Mouse (Mus musculus) neural tube, embryonic 14.5 days (tissue): ENCODE data around the gene Ebi3. TPM values are rescaled to one million over a fixed set of nuclear protein-coding genes. Genes with fewer than 3 reads are reported as not detected.

Experiments used
- ATAC-seq: fragments of 200-750 bp; cut with Nextera tagmentation; 2 replicates; pipeline ENCODE4 v1.8.0; 2017; ENCODE audit warnings: low read depth, mild to moderate bottlenecking, moderate TSS enrichment, moderate library complexity
- H3K27ac ChIP-seq: fragments of 300-500 bp; sonication (generic); 2 replicates; pipeline ENCODE4 v1.5.1; 2014; ENCODE audit warnings: low read depth, mild to moderate bottlenecking, control low read depth, low read length, moderate library complexity, mixed read lengths
- H3K27me3 ChIP-seq: fragments of 300-500 bp; sonication (generic); 2 replicates; pipeline ENCODE4 v1.6.1; 2014; ENCODE audit warnings: low read length; ENCODE audit not compliant: control insufficient read depth, insufficient read depth
- H3K36me3 ChIP-seq: fragments of 300-500 bp; sonication (generic); 2 replicates; pipeline ENCODE4 v1.6.1; 2014; ENCODE audit warnings: low read length, mixed read lengths; ENCODE audit not compliant: control insufficient read depth, insufficient read depth
- H3K4me1 ChIP-seq: fragments of 300-500 bp; sonication (generic); 2 replicates; pipeline ENCODE4 v1.6.1; 2014; ENCODE audit warnings: low read length; ENCODE audit not compliant: control insufficient read depth, insufficient read depth
- H3K4me2 ChIP-seq: fragments of 300-500 bp; sonication (generic); 2 replicates; pipeline ENCODE4 v1.6.1; 2014; ENCODE audit warnings: mild to moderate bottlenecking, low read depth, low read length, control low read depth
- H3K4me3 ChIP-seq: fragments of 300-500 bp; sonication (generic); 2 replicates; pipeline ENCODE4 v1.5.1; 2014; ENCODE audit warnings: low read depth, low read length, control low read depth, mixed read lengths
- H3K9ac ChIP-seq: fragments of 300-500 bp; sonication (generic); replicated peaks from 2 replicates; pipeline ENCODE4 v1.6.1; 2014; ENCODE audit warnings: low read depth, mild to moderate bottlenecking, control low read depth, low read length, mixed read lengths
- H3K9me3 ChIP-seq: fragments of 300-500 bp; sonication (generic); 2 replicates; pipeline ENCODE4 v1.6.1; 2016; ENCODE audit warnings: low read length; ENCODE audit not compliant: control insufficient read depth
- WGBS: fragments of 180-500 bp; shearing (Covaris S2); extraction: QIAGEN DNeasy Blood & Tissue Kit; methylation state at CpG from one replicate; pipeline ENCODE4 v1.1.7; 2014; 5-methylcytosine and 5-hydroxymethylcytosine counted together
- polyA plus RNA-seq: library from polyadenylated mRNA; unstranded; fragments of >200 nt; fragmentation: Nextera tagmentation; extraction: Ambion mirVana; gene quantifications from 2 replicates; pipeline ENCODE4 v1.2.1, GENCODE M21; 2014

Ebi3 gene
- polyA plus RNA-seq, 1 experiment from 2014 or later = 6.7 TPM

DNA sequence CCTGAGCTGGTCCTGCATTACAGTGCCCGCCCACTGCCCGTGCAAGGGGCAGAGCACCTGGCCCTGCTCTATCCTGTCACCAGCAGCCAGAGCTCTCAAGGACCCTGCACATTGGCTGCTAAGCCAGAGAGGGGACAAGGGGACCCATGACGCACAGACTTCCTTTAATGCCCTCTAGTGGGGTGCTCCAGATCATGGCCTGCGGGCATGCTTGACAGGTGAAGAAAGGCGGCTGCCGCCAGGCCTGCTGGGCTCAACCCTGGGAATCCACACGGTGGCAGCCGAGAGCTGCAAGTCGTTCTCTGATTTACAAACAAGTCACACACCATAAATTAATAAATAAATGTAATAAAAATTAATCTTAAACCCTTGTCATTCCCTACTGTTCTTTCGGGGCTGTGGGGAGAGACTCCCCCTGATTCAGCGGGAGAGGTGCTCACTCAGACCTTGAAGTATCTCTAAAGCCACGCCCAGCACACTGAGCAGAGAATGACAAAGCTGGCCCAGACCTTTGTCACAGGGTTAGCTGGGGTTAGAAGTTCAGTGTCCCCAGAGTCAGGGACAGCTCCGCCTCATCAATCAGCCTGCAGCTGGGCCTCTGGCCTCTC is 23.9 kb downstream of the Ebi3 start:
- Histone ChIP-seq H3K27ac (0 out of 2 replicates have a peak overlapping the region, but pooled peaks have one; percentile 34), H3K36me3 (peaks cover 13% of the 10 kb centered on the region), H3K9me3 (no peaks in the 10 kb centered on the region), H3K4me3 (no peak overlapping the region), H3K4me1 (peaks cover 9% of the 10 kb centered on the region; the same call in 1 of the 2 replicates), H3K9ac (no peak overlapping the region), H3K27me3 (no peaks in the 10 kb centered on the region), H3K4me2 (no peak overlapping the region; the same call in 1 of the 2 replicates)
- 14% methylated on average over 13 of the region's 13 CpGs for WGBS
- peak; percentile 74 for ATAC-seq

GRCm38 (mm10) chr17:55977301-55977700 is 24.9 kb downstream of the Ebi3 start:
- no peak overlapping the region for H3K4me2 ChIP-seq
- no peak overlapping the region for H3K9ac ChIP-seq
- WGBS = 53% methylated on average over 3 of the region's 3 CpGs
- ATAC-seq = no peak
- H3K4me1 ChIP-seq = 0 out of 2 replicates have a peak, but pooled peaks cover 4% of the 10 kb centered on the region
- no peaks in the 10 kb centered on the region for H3K9me3 ChIP-seq
- H3K36me3 ChIP-seq = peaks cover 13% of the 10 kb centered on the region
- H3K27ac ChIP-seq = no peak overlapping the region
- no peak overlapping the region for H3K4me3 ChIP-seq
- no peaks in the 10 kb centered on the region for H3K27me3 ChIP-seq

DNA sequence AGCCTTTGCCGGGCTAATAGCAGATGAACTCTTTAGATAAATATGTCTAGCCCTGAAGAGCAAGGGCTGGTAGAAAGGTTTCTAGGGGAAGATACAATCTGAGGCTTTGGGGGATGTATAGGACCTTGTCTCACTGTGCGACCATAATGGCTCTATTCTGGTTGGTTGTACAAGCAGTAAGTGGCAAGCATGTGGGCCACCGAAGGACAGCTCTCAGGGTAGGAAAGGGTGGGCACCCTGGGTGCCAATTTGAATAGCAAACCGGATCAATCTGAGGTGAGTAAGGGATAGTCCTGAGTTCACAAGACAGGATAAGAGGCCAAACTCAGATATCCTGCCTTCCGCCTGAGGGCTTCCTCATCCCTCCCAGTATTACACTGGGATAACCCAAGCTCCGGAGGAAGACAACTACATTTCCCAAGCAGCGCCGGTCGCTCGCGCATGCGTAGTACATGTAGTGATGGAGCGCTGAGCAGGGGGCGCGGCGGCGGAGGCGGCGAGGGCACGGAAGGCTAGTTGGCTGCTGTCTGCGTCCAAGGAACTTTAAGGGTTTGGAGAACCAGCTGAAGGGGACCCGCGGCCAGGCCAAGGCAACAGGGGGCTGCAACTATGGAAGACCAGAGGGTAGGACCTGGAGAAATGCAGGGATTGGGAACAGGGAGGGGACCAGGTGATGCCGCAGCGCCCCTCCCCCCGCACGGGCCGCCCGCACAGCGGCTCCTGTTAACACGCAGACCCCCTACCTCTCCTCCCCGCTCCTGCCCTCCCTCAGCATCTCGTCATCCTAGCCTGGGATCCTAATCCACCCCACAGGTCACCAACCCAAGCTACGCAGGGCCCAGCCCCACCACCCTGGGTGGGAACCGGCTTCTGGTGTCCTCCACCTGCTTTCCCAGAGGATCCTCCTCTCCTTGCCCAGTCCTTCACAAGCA is 33.9 kb downstream of the Ebi3 start, which contains the start of gene Fsd1:
TSS of gene Fsd1 (plus strand) at position 480 of the 932 bp plus-strand sequence.
- 0 out of 2 replicates have a peak, but pooled peaks cover 4% of the 10 kb centered on the region for H3K36me3 ChIP-seq
- peak within 1 kb of the TSS; percentile 55 for H3K27ac ChIP-seq
- peak within 1 kb of the TSS; percentile 74 for H3K4me3 ChIP-seq
- peaks cover 4% of the 10 kb centered on the region; the same call in 1 of the 2 replicates for H3K4me1 ChIP-seq
- peak; percentile 85 for ATAC-seq
- H3K27me3 ChIP-seq = no peaks in the 10 kb centered on the region
- H3K9ac ChIP-seq = peak within 1 kb of the TSS; percentile 70
- H3K4me2 ChIP-seq = peak within 1 kb of the TSS; percentile 48
- no peaks in the 10 kb centered on the region for H3K9me3 ChIP-seq
- 13% methylated on average over 26 of the region's 35 CpGs for WGBS

GRCm38 (mm10) chr17:55990278-55990898 is 37.9 kb downstream of the Ebi3 start:
- H3K4me3 ChIP-seq = no peak overlapping the region
- peaks cover 4% of the 10 kb centered on the region; the same call in 1 of the 2 replicates for H3K4me1 ChIP-seq
- no peak overlapping the region for H3K9ac ChIP-seq
- 0 out of 2 replicates have a peak, but pooled peaks cover 12% of the 10 kb centered on the region for H3K36me3 ChIP-seq
- no peak overlapping the region for H3K4me2 ChIP-seq
- WGBS = 96% methylated on average over 8 of the region's 8 CpGs
- ATAC-seq = no peak
- no peak overlapping the region for H3K27ac ChIP-seq
- no peaks in the 10 kb centered on the region for H3K9me3 ChIP-seq
- H3K27me3 ChIP-seq = no peaks in the 10 kb centered on the region

DNA sequence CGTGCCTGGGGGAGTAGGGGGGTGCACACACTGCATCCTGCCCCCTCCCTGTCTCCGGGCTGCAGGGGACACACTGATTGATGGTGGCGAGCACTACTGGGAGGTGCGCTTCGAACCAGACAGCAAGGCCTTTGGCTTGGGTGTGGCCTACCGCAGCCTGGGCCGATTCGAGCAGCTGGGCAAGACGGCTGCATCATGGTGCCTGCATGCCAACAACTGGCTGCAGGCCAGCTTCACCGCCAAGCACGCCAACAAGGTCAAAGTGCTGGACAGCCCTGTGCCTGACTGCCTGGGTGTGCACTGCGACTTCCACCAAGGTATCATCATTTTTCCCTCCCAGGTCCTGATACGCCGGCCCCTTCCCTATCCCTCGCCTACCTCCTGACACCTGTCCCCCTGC is 43.6 kb downstream of the Ebi3 start:
- Histone ChIP-seq H3K4me3 (no peak overlapping the region), H3K36me3 (peaks cover 22% of the 10 kb centered on the region), H3K9ac (no peak overlapping the region), H3K27ac (no peak overlapping the region), H3K4me2 (no peak overlapping the region), H3K9me3 (no peaks in the 10 kb centered on the region), H3K4me1 (no peaks in the 10 kb centered on the region), H3K27me3 (no peaks in the 10 kb centered on the region)
- ATAC-seq = no peak
- WGBS = 89% methylated on average over 15 of the region's 15 CpGs

DNA sequence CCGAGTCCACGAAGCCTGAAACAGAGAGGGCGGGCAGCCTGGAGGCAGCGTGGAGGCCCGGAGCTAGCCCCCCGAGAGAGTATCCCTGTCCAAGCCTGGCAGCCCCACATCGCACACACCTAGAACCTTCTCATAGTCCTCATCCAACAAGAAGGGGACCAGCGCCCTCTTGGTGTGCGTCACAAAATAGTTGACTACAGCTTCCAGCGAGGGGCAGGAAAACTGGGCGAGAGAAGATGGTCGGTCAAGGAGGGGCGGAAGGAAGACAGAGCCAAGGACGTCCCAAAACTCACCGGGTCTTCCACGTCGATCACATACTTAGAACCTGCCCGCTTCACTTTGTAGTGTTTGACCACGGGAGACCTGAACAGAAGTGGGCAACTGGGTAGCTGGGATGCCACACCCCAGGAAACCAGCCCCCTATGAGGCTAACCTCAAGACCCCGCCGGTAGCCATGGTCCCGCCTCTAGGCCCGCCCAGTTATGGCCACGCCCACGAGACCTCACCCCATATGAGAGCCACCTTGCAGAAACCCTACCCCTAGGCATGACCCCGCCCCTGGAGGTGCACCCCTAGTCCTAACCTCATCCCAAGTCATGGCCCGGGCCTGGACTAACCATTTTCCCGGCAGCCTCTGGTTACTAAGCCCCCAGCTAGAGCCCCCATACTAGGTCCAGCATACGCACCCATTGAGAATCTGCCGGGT is 47.5 kb downstream of the Ebi3 start:
- peak; percentile 18; the same call in 1 of the 2 replicates for ATAC-seq
- no peaks in the 10 kb centered on the region for H3K9me3 ChIP-seq
- no peaks in the 10 kb centered on the region for H3K27me3 ChIP-seq
- peaks cover 16% of the 10 kb centered on the region for H3K36me3 ChIP-seq
- no peak overlapping the region for H3K4me3 ChIP-seq
- no peak overlapping the region for H3K9ac ChIP-seq
- WGBS = 8% methylated on average over 30 of the region's 30 CpGs
- H3K4me1 ChIP-seq = no peaks in the 10 kb centered on the region
- no peak overlapping the region for H3K4me2 ChIP-seq
- H3K27ac ChIP-seq = no peak overlapping the region

DNA sequence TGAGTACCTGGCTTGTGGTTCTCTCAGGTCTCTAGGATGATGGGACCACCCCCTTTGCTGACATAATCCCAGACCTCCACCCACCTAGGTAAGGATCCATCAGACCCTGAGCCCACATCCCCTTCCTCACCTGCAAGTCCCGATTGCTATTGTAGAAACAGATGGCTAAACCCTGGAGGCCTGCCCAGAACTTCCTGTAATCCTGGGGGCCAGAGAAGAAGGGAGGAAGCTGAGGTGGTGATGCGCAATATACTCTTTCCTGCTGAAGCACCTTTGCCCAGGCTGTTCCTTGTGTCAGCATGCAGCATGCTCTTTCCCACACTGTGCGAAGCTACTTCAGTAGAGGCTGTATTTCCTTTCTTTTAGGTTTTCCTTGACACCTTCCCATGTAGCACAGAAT is 50.6 kb downstream of the Ebi3 start:
- H3K36me3 ChIP-seq = no peaks in the 10 kb centered on the region
- no peak overlapping the region for H3K4me2 ChIP-seq
- H3K4me3 ChIP-seq = no peak overlapping the region
- H3K27ac ChIP-seq = no peak overlapping the region
- H3K27me3 ChIP-seq = no peaks in the 10 kb centered on the region
- ATAC-seq = no peak
- H3K9me3 ChIP-seq = no peaks in the 10 kb centered on the region
- 92% methylated on average over 3 of the region's 3 CpGs for WGBS
- H3K4me1 ChIP-seq = 0 out of 2 replicates have a peak, but pooled peaks cover 3% of the 10 kb centered on the region
- H3K9ac ChIP-seq = no peak overlapping the region

GRCm38 (mm10) chr17:56005415-56006061 is 53.1 kb downstream of the Ebi3 start, which contains the start of the genes Stap2 and Mpnd:
Stap2 (minus strand) TSS chr17:56005584.
Mpnd (plus strand) TSS chr17:56005711.
- no peak within 1 kb of the TSS for H3K4me3 ChIP-seq
- ATAC-seq = no peak
- no peak within 1 kb of the TSS for H3K27ac ChIP-seq
- no peak within 1 kb of the TSS for H3K4me2 ChIP-seq
- H3K9me3 ChIP-seq = no peaks in the 10 kb centered on the region
- no peaks in the 10 kb centered on the region for H3K27me3 ChIP-seq
- peaks cover 11% of the 10 kb centered on the region for H3K4me1 ChIP-seq
- H3K9ac ChIP-seq = no peak within 1 kb of the TSS
- 59% methylated on average over 13 of the region's 13 CpGs for WGBS
- no peaks in the 10 kb centered on the region for H3K36me3 ChIP-seq
